Mouse (Mus musculus): ENCODE results near the gene Atp13a4.

GRCm38 (mm10) chr16:29526585-29526984, 18.1 kb downstream of the Atp13a4 start:
- no peak for TF ChIP-seq POLR2A (IDR thresholded peaks at IDR 0.05; ENCODE audit: low read depth, low read length)
- no peak for TF ChIP-seq CTCF (conservative IDR thresholded peaks at IDR 0.05; ENCODE audit: insufficient read depth, insufficient read length, low read depth, low read length)
